Mouse (Mus musculus) forebrain, embryonic 12.5 days (tissue): ENCODE measurements around the gene Hist1h2be. TPM values are rescaled to one million over a fixed set of nuclear protein-coding genes. Genes with fewer than 3 reads are reported as not detected.
"Not testable (repeated sequence)": the region's sequence is repeated elsewhere in the genome, so short reads cannot be mapped to it uniquely, and the experiment has no call there.

Experiments used
- ATAC-seq: fragments of 200-750 bp; cut with Nextera tagmentation; 2 replicates; pipeline ENCODE4 v1.8.0; 2017; ENCODE audit warnings: moderate TSS enrichment; ENCODE audit not compliant: low FRiP score
- H3K27ac ChIP-seq: fragments of 300-500 bp; sonication (generic); 2 replicates; pipeline ENCODE4 v1.5.1; 2016; ENCODE audit warnings: mild to moderate bottlenecking
- H3K27me3 ChIP-seq: fragments of 300-500 bp; sonication (generic); 2 replicates; pipeline ENCODE4 v1.6.1; 2016; ENCODE audit warnings: mild to moderate bottlenecking
- H3K36me3 ChIP-seq: fragments of 300-500 bp; sonication (generic); replicated peaks from 2 replicates; pipeline ENCODE4 v1.6.1; 2016; ENCODE audit warnings: mild to moderate bottlenecking
- H3K4me1 ChIP-seq: fragments of 300-500 bp; sonication (generic); 2 replicates; pipeline ENCODE4 v1.6.1; 2016
- H3K4me2 ChIP-seq: fragments of 300-500 bp; sonication (generic); 2 replicates; pipeline ENCODE4 v1.6.1; 2016; ENCODE audit warnings: mild to moderate bottlenecking, moderate library complexity
- H3K4me3 ChIP-seq: fragments of 300-500 bp; sonication (generic); replicated peaks from 2 replicates; pipeline ENCODE4 v1.5.1; 2016; ENCODE audit warnings: mild to moderate bottlenecking
- H3K9ac ChIP-seq: fragments of 300-500 bp; sonication (generic); 2 replicates; pipeline ENCODE4 v1.6.1; 2016; ENCODE audit warnings: mild to moderate bottlenecking
- H3K9me3 ChIP-seq: fragments of 300-500 bp; sonication (generic); 2 replicates; pipeline ENCODE4 v1.6.1; 2016
- WGBS: fragments of 180-500 bp; shearing (Covaris S2); methylation state at CpG from one replicate; pipeline ENCODE4 v1.1.7; 2016; 5-methylcytosine and 5-hydroxymethylcytosine counted together
- polyA plus RNA-seq: library from polyadenylated mRNA; unstranded; fragments of >200 nt; fragmentation: Nextera tagmentation; extraction: Ambion mirVana; gene quantifications from 2 replicates; pipeline ENCODE4 v1.2.1, GENCODE M21; 2016

Gene Hist1h2be
- polyA plus RNA-seq, 1 experiment from 2014 or later = 3.7 TPM

- no peak for ATAC-seq
- no peak overlapping the region for H3K27ac ChIP-seq
- WGBS = 91% methylated on average over 4 of the region's 4 CpGs
- no peak overlapping the region for H3K4me2 ChIP-seq
- no peaks in the 10 kb centered on the region for H3K9me3 ChIP-seq
- no peak overlapping the region for H3K4me3 ChIP-seq
- no peaks in the 10 kb centered on the region for H3K36me3 ChIP-seq
- H3K9ac ChIP-seq = no peak overlapping the region
- H3K4me1 ChIP-seq = no peaks in the 10 kb centered on the region
- H3K27me3 ChIP-seq = no peaks in the 10 kb centered on the region
Observed at GRCm38 (mm10) chr13:23609209-23609608, 11.7 kb downstream of the Hist1h2be start.

GRCm38 (mm10) chr13:23605052-23605451 lies 15.9 kb downstream of the Hist1h2be start:
- Histone ChIP-seq H3K4me3 (no peak overlapping the region), H3K27ac (no peak overlapping the region), H3K4me1 (no peaks in the 10 kb centered on the region), H3K27me3 (no peaks in the 10 kb centered on the region), H3K9me3 (no peaks in the 10 kb centered on the region), H3K4me2 (no peak overlapping the region), H3K36me3 (no peaks in the 10 kb centered on the region), H3K9ac (no peak overlapping the region)
- no peak for ATAC-seq
- 94% methylated on average over 3 of the region's 3 CpGs for WGBS

GRCm38 (mm10) chr13:23604452-23604851 lies 16.5 kb downstream of the Hist1h2be start:
- Histone ChIP-seq H3K36me3 (no peaks in the 10 kb centered on the region), H3K4me1 (no peaks in the 10 kb centered on the region), H3K9me3 (no peaks in the 10 kb centered on the region), H3K4me3 (no peak overlapping the region), H3K27ac (no peak overlapping the region), H3K9ac (no peak overlapping the region), H3K27me3 (no peaks in the 10 kb centered on the region), H3K4me2 (no peak overlapping the region)
- no peak for ATAC-seq
- 89% methylated on average over 3 of the region's 3 CpGs for WGBS

GRCm38 (mm10) chr13:23603182-23603699 lies 17.7 kb downstream of the Hist1h2be start:
- no peak overlapping the region for H3K9ac ChIP-seq

GRCm38 (mm10) chr13:23597957-23598356 lies 23.0 kb downstream of the Hist1h2be start:
- Histone ChIP-seq H3K9me3 (no peaks in the 10 kb centered on the region), H3K9ac (no peak overlapping the region), H3K4me2 (no peak overlapping the region), H3K4me3 (no peak overlapping the region), H3K4me1 (no peaks in the 10 kb centered on the region), H3K27ac (no peak overlapping the region), H3K36me3 (no peaks in the 10 kb centered on the region), H3K27me3 (no peaks in the 10 kb centered on the region)
- ATAC-seq = peak; percentile 53; the same call in 1 of the 2 replicates
- WGBS = 8% methylated on average over 9 of the region's 9 CpGs

More at GRCm38 (mm10) chr13:23603182-23603699, 17.7 kb downstream of the Hist1h2be start:
- Histone ChIP-seq H3K27ac (no peak overlapping the region), H3K36me3 (no peaks in the 10 kb centered on the region), H3K4me1 (no peaks in the 10 kb centered on the region), H3K4me3 (no peak overlapping the region), H3K27me3 (no peaks in the 10 kb centered on the region), H3K9me3 (no peaks in the 10 kb centered on the region), H3K4me2 (no peak overlapping the region)
- 88% methylated on average over 7 of the region's 7 CpGs for WGBS
- ATAC-seq = no peak

- 86% methylated on average over 7 of the region's 7 CpGs for WGBS
- H3K27me3 ChIP-seq = no peaks in the 10 kb centered on the region
- no peak overlapping the region for H3K4me2 ChIP-seq
- H3K4me3 ChIP-seq = no peak overlapping the region
- H3K36me3 ChIP-seq = no peaks in the 10 kb centered on the region
- H3K4me1 ChIP-seq = no peaks in the 10 kb centered on the region
- H3K9ac ChIP-seq = no peak overlapping the region
- no peaks in the 10 kb centered on the region for H3K9me3 ChIP-seq
- ATAC-seq = no peak
- no peak overlapping the region for H3K27ac ChIP-seq
Observed at GRCm38 (mm10) chr13:23595622-23596372, 25.1 kb downstream of the Hist1h2be start.

- no peaks in the 10 kb centered on the region for H3K27me3 ChIP-seq
- H3K4me2 ChIP-seq = no peak overlapping the region
- H3K9ac ChIP-seq = no peak overlapping the region
- ATAC-seq = no peak
- H3K36me3 ChIP-seq = no peaks in the 10 kb centered on the region
- no peaks in the 10 kb centered on the region for H3K4me1 ChIP-seq
- H3K27ac ChIP-seq = no peak overlapping the region
- WGBS = 84% methylated on average over 2 of the region's 2 CpGs
- no peak overlapping the region for H3K4me3 ChIP-seq
- no peaks in the 10 kb centered on the region for H3K9me3 ChIP-seq
Observed at GRCm38 (mm10) chr13:23595185-23595584, 25.7 kb downstream of the Hist1h2be start.

- Histone ChIP-seq H3K27ac (no peak overlapping the region), H3K9ac (no peak overlapping the region), H3K27me3 (no peaks in the 10 kb centered on the region), H3K4me3 (no peak overlapping the region), H3K36me3 (no peaks in the 10 kb centered on the region), H3K4me1 (no peaks in the 10 kb centered on the region), H3K9me3 (no peaks in the 10 kb centered on the region), H3K4me2 (no peak overlapping the region)
- WGBS = 79% methylated on average over 5 of the region's 5 CpGs
- ATAC-seq = no peak
Observed at GRCm38 (mm10) chr13:23593051-23593770, 27.7 kb downstream of the Hist1h2be start.

GRCm38 (mm10) chr13:23592614-23593013 lies 28.3 kb downstream of the Hist1h2be start:
- Histone ChIP-seq H3K27me3 (no peaks in the 10 kb centered on the region), H3K4me3 (no peak overlapping the region), H3K9ac (no peak overlapping the region), H3K4me1 (no peaks in the 10 kb centered on the region), H3K36me3 (no peaks in the 10 kb centered on the region), H3K4me2 (no peak overlapping the region), H3K9me3 (no peaks in the 10 kb centered on the region), H3K27ac (no peak overlapping the region)
- no peak for ATAC-seq
- 87% methylated on average over 7 of the region's 7 CpGs for WGBS

GRCm38 (mm10) chr13:23591886-23592285 lies 29.0 kb downstream of the Hist1h2be start:
- WGBS = 92% methylated on average over 7 of the region's 7 CpGs
- not testable (repeated sequence) for H3K4me2 ChIP-seq, H3K4me3 ChIP-seq, H3K27ac ChIP-seq, H3K4me1 ChIP-seq, H3K9ac ChIP-seq, H3K27me3 ChIP-seq, H3K36me3 ChIP-seq, H3K9me3 ChIP-seq, ATAC-seq

- ATAC-seq = no peak
- H3K4me1 ChIP-seq = peaks cover 4% of the 10 kb centered on the region; the same call in 1 of the 2 replicates
- no peak overlapping the region for H3K9ac ChIP-seq
- WGBS = 91% methylated on average over 7 of the region's 7 CpGs
- no peak overlapping the region for H3K4me3 ChIP-seq
- H3K36me3 ChIP-seq = no peaks in the 10 kb centered on the region
- H3K27ac ChIP-seq = no peak overlapping the region
- no peak overlapping the region for H3K4me2 ChIP-seq
- H3K27me3 ChIP-seq = no peaks in the 10 kb centered on the region
- no peaks in the 10 kb centered on the region for H3K9me3 ChIP-seq
Observed at GRCm38 (mm10) chr13:23591206-23591605, 29.7 kb downstream of the Hist1h2be start.

- Histone ChIP-seq H3K27ac (peak overlapping the region; percentile 94), H3K27me3 (no peaks in the 10 kb centered on the region), H3K9ac (peak overlapping the region; percentile 55), H3K36me3 (no peaks in the 10 kb centered on the region), H3K9me3 (no peaks in the 10 kb centered on the region), H3K4me1 (peaks cover 28% of the 10 kb centered on the region), H3K4me2 (peak overlapping the region; percentile 55), H3K4me3 (peak overlapping the region; percentile 23)
- no peak for ATAC-seq
- 3% methylated on average over 1 of the region's 1 CpGs for WGBS
Observed at GRCm38 (mm10) chr13:23586940-23587225, 34.0 kb downstream of the Hist1h2be start.
